Mouse (Mus musculus) gastrocnemius, postnatal 4 days (tissue): Measurements from ENCODE around the gene Gm2897. TPM values are rescaled to one million over a fixed set of nuclear protein-coding genes. Genes with fewer than 3 reads are reported as not detected.
A peak's percentile ranks its signal among the peaks of the same experiment; 100 is the strongest.
"Not testable (repeated sequence)": the region's sequence is repeated elsewhere in the genome, so short reads cannot be mapped to it uniquely, and the experiment has no call there.

Experiments used
- DNase-seq, 2 experiments: peaks; one replicate each; pipeline ENCODE4 v3.0.0; 2021 to 2022; ENCODE audit warnings: low spot score in 2 of 2, mixed read lengths in 2 of 2
- long read RNA-seq, 2 experiments: library from polyadenylated mRNA; stranded (forward); transcript quantifications; one replicate each; pipeline ENCODE4 v2.0.0; 2021
- total RNA-seq, 2 experiments: library from RNA; stranded (reverse); gene quantifications; 2 replicates each; pipeline ENCODE4 v1.2.3; 2021

The Gm2897 gene
- total RNA-seq = under 1 TPM; 0.39 to 0.47 TPM
- long read RNA-seq, experiment 1, partial matches to known transcripts = 0 of 1 reads
- long read RNA-seq, experiment 1, other reads (novel, unspliced or antisense) = 1 of 1 reads
- long read RNA-seq, experiment 2, partial matches to known transcripts = 0 of 1 reads
- long read RNA-seq, experiment 2, other reads (novel, unspliced or antisense) = 1 of 1 reads

DNA sequence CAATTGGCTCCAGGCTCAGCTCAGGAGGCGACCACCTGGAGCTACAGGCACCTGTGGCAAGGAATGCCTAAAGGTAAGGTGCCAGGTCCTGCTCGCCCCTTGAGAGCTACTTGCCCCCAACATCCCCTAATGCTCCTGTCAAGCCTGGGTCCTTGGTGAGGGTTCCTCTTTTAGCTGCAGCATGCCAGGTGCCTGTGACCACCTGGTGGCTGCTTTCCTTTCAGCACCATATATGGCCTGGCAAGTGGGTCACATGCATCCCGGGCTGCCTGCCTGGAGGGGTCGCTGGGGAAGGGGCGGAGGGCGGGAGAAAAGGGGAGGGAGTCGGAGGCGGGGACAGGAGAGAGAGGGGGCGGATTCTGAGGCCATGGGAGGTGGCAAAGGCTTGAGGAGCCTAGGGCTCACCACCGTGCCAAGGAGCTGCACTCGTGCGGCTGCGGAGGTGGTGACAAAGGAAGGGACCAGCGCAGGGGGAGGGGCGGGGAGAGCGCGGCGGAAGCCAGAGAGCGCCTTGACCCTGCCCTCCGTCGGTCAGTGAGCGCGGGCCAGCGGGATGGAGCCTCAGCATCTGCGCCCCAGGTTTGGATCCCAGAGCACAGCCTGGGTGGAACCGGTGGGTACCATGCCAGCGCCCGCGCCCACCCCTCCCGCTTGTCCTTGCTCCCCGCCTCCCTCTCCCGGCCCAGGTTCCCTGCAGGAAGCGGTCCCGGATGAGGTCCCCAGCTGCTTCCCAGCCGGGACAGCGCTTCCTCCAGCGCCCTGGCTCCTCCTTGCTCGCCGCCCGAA, at the start of gene Gm2897:
Gene Gm2897 (plus strand): TSS at position 559 of the 786 bp plus-strand sequence.
- peak in 1 of 2 experiments; percentile 5 for DNase-seq

DNA sequence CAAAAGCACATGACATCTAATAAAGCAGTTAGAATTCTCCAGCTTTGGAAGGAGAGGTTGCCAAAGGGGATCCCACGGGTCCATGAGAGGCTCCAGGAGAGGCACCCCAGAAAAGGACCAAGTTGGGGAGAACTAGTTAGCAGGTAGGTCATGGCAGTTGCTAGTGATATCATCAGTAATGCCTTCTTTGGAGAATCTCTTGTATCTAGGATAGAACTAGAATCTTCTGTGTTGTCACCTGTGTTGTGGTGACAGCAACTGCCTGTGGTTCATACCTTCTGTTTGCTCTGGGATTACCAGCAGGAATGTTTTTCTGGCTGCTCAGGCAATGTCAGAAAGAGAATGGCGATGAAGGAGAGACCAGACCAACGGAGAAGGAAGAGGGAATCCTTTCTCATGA, 19.4 kb upstream of the Gm2897 start, which contains the start of gene Gm2888:
Gene Gm2888 (plus strand): TSS at position 301 of the 400 bp plus-strand sequence.
- not testable (repeated sequence) for DNase-seq

DNA sequence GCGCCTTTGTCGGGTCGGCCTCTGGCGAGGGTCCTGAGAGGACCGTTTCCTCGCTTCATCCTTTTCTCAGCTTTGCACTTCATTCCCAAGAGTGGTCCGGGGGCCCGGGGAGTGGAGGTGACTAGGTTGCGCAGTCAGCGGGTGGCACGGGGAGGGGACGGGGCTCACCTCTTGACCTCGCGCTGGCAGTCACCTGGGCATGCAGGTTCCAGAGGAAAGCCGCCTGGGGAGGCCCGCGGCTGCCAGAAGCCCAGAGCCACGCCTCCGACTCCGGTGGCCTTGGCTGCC, 372 bp downstream of the Gm2897 start:
- DNase-seq = peak; percentile 8 to 18

DNA sequence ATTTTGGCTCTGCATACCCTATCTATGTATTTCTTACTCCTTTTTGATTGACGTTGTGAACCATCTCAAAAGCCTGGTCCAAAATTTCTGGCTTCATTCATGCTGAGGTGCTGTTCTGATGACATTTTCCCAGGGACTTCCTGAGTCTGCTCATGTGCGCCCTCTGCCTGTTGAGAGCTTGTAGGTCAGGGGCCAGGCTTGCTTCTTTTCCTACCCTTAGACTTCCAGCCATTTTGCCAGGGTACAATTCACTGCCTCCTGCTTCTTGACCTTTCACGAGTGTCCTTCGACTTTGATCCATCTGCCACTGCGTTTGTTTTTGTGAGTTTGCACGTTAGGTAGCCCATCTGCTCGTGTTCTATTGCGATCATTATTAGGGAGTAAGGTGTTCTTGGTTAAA, 1.0 kb downstream of the Gm2897 start:
- DNase-seq = not testable (repeated sequence)

DNA sequence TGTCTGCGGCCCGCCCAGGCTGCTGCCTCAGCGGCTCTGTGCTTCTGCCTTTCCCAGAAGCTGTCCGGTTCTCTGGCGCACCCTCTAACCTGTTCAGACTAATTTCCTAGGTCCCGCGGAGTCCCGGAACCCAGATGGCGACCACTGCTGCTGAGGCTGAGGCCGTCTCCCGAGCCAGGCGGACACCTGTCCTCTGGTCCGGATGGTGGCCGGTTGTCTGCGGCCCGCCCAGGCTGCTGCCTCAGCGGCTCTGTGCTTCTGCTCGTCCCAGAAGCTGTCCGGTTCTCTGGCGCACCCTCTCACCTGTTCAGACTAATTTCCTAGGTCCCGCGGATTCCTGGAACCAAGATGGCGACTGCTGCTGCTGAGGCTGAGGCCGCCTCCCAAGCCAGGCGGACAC, 67.0 kb downstream of the Gm2897 start:
- DNase-seq = not testable (repeated sequence)

Other genes with a start within 250 kb of the Gm2897 start
- gene Gm2888, start 19.3 kb upstream of the Gm2897 start, total RNA-seq = not detected
- not detected for gene Gm10340, start 84.7 kb downstream of the Gm2897 start, total RNA-seq
- gene Gm5795, start 139.0 kb downstream of the Gm2897 start, total RNA-seq = not detected
- gene D830030K20Rik, start 159.2 kb downstream of the Gm2897 start, total RNA-seq = 1 to 10 TPM; 1.9 to 2.0 TPM